Comparison of ENCODE assay signal across 9 mouse cellular contexts in the genomic region with DNA sequence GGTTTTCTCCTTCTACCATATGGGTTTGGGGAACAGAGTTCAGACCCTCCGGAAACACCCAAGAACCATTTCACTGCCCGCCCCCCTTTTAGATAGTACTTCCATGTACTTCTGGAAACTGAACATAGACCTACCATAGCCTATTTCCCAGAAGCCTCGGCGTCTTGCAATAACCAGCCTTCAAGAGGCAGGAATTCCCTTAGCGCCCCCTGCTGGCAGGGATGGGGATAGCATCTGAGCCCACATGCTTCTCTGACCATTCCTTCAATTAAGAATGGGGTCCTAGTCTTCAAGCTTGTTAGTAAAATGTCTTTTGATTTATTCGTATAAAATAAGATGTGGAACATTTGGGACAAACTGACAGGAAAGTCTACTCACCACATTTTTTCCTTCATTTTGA.
DNase-seq lines count a peak whose midpoint lies in the region; ATAC-seq and TF ChIP-seq lines count a peak whose summit lies in the region.
"Had no signal": no experiment of that assay in that cellular context is flagged by ENCODE, and none has a peak within 500 bp of the region (broad histone marks: within the 10 kb centered on the region; RNA-seq: fewer than 3 reads in every experiment).

No protein-coding gene starts in this region.

- ATAC-seq in cerebellum, adult (ENCODE audit: insufficient number of reproducible peaks, low FRiP score, low TSS enrichment) = no peak

- intact Hi-C loops in left cerebral cortex, adult 2 months (cut with DNase I) = loop anchor here (10.0 kb wide), 2 partner anchors 541 to 1031 kb away; partner anchors contain the start of gene Bhlhe41

- TF ChIP-seq CTCF in left cerebral cortex, adult 2 months (IDR thresholded peaks at IDR 0.05) = peak; percentile 82

- no peak overlapping the region for H3K4me3 ChIP-seq in left cerebral cortex, adult 2 months
- H3K4me3 ChIP-seq: heart, embryonic 15.5 days had no signal

- DNase-seq in cerebellum, postnatal 10 days = peak; percentile 61 to 67
- DNase-seq in left cerebral cortex, adult 2 months (ENCODE audit: extremely low spot score in 1 of 2, low spot score in 2 of 2) = no peak
- no peak for DNase-seq in left cerebral cortex, adult 11 months (ENCODE audit: low spot score)
- DNase-seq in T-cell, adult 2 months (ENCODE audit: low spot score) = peak; percentile 23
- DNase-seq in forelimb bud, embryonic 11.5 days (ENCODE audit: low read depth, low spot score) = peak; percentile 52
- peak; percentile 63 for DNase-seq in lung, postnatal 14 days
- DNase-seq in thymus, postnatal 25 days = peak; percentile 56

- no peak overlapping the region for H3K27ac ChIP-seq in left cerebral cortex, adult 2 months
- H3K27ac ChIP-seq: heart, embryonic 15.5 days had no signal

Comparison
In these comparisons a context has a peak if more than half of its experiments do, and no peak if none do; other contexts are left out.
1. DNase-seq: peak in cerebellum, postnatal 10 days (2 of 2), T-cell, adult 2 months (single experiment), forelimb bud, embryonic 11.5 days (single experiment), lung, postnatal 14 days (single experiment) and thymus, postnatal 25 days (single experiment); none in left cerebral cortex, adult 2 months (0 of 2) and left cerebral cortex, adult 11 months (single experiment).